1 mouse cellular context compared by ENCODE assay signal in the genomic region with DNA sequence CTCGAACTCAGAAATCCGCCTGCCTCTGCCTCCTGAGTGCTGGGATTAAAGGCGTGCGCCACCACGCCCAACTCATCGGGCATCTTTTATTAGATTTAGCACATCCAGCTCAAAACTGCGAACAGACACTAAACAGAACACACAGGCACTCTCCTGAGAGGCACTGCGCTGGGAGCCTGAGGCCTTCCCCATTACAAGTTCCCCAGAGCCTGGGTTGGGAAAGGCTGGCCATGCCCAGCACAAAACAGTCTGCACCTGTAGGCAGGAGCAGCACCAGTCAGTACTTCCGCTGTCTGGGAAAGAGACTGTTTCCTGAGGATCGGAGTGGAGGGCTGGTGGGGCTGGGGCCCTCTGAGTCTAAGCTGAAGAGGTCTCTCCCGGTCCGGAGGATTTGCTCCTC.
TF ChIP-seq lines count a peak whose summit lies in the region.

No protein-coding gene starts in this region.

TF ChIP-seq in myocyte, 11 proteins besides CTCF, POLR2A, EP300 and RAD21:
- no peak for TF ChIP-seq TCF12 (IDR thresholded peaks at IDR 0.05; ENCODE audit: insufficient read depth, poor library complexity, severe bottlenecking)
- TF ChIP-seq TCF3 (IDR thresholded peaks at IDR 0.05; ENCODE audit: insufficient read length, low read depth) = no peak
- no peak for TF ChIP-seq POLR2AphosphoS2 (IDR thresholded peaks at IDR 0.05; ENCODE audit: insufficient read length, low read depth)
- no peak for TF ChIP-seq CEBPB (IDR thresholded peaks at IDR 0.05; ENCODE audit: insufficient read depth, poor library complexity, severe bottlenecking)
- no peak for TF ChIP-seq E2F4 (IDR thresholded peaks at IDR 0.05; ENCODE audit: insufficient read depth)
